Mouse (Mus musculus) left cerebral cortex, postnatal 36 days (tissue): ENCODE measurements at regions not wholly inside any gene's neighbourhood (a gene's known extent, or its start where the extent isn't known, plus 50 kb on each side); places are given as distances from the start of the nearest gene placed in this dataset.

Experiments used
- DNase-seq, 2 experiments: peaks; one replicate each; pipeline ENCODE4 v3.0.0; 2021 to 2022; ENCODE audit warnings: low spot score in 2 of 2, mixed read lengths in 1 of 2
- intact Hi-C: fragments of 180-260 bp; cut with DNase I; formaldehyde crosslinking; loops from one replicate; pipeline ENCODE4 v1.15.1; 2025

DNA sequence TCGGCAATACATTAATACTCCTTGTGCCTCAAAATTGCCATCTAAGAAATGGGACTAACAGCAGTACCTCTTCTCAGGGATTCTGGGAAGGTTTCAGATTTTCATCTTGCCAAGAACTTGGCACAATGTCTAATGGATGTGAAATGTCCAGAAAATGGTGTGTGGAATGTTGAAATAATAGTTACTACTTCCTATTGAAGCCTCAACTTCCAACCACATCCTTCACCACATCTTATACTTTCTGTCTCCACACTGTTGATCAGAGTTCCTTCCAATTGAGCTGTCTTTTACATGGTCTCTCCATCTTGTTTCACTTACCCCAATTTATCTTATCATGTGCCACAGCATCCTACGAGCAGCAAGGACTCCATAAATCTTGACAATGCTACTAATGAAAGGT lies 122.3 kb upstream of the Fmo9 start:
- intact Hi-C loops, result no loop called here
- no peak for DNase-seq

DNA sequence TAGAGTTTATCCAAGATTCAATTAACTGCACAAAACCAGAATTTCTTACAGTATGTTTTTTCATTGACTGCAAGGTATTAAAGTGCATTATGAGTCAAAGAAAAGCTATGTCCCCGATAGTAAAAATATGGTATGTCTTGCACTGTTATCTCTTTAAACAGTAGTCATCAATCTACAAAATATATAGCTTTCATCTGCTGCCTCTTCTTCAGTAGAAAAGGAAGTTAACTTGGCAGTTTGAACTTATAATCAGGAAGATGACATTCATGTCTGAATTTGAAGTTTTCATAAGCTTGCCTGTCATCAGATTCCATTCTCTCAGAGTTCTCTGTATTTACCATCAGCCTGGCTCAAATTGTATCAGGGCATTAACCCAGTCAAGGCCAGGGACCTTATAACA lies 122.7 kb upstream of the Fmo9 start:
- no peak for DNase-seq
- intact Hi-C loops, result no loop called here

DNA sequence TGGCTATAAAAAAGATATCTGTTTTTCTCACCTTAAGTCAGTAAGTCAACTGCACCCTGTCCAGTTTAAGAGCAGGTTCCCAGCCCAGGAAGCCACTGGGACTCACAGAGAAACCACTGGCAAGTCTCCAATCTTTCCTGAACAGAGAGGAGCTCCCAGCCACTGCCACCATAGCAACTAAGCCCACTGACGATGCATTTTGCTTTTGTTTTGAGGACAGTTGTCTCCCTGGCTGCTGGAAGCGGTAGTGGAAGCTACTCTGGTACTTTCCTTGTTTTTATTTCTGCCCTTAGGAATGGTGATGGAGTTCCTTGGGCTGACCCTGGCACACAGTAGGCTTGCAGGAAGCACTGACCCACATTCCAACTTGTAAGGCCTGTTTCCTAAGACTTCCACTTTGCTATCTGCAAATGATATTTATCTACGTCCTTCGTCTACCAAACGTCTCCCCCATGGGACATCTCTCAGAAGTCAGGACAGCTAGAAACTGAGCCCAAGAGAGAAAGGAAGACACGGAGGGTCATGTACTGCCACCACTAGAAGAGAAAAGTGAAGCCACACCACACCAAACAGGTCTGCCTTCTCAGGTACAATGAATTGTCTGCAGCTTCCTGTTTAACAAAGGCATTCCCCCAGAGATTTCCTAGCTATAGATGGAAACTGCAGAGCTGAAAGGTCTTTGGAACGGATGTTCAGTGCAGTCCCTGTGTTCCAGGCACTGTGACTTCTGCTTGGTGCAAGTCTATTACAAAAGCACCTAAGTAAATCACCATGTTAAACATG lies 125.7 kb upstream of the Fmo9 start:
- no peak for DNase-seq
- intact Hi-C loops, result no loop called here

DNA sequence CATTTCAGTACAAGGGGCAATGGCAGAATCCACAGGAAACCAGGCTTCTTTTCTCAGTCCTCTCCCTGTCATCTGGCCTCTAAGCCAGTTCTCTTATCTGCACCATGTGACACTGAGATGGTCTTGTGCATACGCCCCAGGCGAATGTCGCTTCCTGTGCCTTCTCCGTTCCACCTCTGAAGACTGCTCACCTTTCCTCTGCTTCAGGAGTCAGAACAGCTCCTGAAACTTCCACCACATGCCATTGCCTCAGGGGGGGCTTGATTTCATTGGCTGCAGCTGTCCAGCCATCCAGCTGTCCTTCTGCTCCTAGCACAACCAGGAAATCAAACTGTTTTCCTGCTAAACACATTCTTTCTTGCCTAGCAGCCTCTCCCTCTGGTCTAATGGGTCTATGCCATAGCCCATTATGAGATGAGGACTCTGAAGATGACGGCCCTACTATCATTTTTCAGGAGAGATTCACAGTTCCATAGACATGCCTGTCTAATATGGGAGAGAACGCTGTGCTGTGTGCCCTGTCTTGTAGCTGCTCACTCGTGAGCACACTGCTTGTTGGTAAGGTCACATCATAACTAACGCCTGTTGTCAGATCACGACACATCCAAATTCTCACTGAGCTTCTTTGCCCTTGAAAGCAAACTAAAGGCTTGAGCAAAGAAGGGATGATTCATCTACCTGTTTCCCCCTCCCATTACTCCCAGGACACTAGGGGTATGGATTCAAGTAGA lies 129.9 kb upstream of the Fmo9 start:
- DNase-seq, result no peak
- intact Hi-C loops, result no loop called here

DNA sequence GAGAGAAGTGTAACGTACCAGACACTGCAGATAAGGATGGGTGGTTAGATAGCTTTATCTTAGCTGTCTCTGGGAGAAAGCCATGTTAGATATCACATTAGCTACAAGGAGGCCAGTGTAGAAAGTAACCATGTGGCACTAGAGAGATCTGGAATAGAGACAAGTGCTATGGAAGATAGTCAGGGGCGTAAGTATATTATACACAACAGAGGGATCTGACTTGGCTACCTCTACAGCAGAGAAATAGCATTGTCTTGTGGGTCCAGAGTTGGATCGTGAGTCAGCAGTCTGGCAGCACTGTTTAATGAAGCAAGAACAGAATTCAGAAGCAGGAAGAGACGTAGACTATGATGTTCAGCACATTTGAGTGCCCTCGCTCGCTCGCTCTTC lies 130.4 kb upstream of the Fmo9 start:
- no peak for DNase-seq
- intact Hi-C loops, result no loop called here

DNA sequence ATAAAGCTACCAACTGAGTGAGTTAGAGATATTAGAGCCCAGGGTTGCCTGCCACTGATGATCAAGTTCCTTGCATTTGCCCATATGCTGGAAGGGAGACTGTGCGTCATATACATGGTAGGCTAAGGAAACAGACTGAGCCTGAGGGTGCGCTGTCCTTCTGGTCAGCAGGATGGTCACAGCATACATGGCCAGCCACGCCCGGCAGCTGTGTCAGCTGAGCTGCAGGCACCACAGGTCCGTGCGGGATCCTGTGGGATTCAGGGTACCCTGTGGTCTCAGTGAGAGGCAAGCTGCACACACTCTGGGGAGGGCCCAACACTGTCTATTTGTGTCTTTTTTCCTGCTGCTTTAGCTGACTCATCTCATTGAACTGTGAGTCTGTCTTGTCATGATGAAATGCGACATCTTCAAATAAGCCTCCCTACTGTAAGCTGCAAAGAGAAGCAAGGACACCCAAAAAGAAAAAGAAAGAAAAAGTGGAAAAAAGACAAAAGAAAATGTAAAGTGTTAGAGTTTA lies 131.3 kb upstream of the Fmo9 start:
- no peak for DNase-seq
- intact Hi-C loops, result no loop called here

DNA sequence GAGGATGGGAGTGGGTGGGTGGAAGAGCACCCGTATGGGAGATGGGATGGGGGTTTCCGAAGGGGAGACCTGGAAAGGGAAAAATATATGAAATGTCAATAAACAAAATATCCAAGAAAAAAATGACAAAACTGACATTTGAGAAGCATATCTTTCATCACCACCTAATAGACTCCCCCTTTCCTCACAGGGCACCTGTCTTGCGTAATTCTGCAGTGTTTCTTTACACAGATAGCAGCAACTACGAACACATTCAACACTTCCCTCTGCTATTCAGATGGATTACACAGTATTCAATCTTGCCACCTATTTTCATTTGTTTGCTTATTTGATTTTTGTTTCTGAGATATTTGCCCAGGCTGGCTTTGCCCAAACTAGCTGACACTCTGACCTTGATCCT lies 136.3 kb upstream of the Fmo9 start:
- intact Hi-C loops, result no loop called here
- no peak for DNase-seq

DNA sequence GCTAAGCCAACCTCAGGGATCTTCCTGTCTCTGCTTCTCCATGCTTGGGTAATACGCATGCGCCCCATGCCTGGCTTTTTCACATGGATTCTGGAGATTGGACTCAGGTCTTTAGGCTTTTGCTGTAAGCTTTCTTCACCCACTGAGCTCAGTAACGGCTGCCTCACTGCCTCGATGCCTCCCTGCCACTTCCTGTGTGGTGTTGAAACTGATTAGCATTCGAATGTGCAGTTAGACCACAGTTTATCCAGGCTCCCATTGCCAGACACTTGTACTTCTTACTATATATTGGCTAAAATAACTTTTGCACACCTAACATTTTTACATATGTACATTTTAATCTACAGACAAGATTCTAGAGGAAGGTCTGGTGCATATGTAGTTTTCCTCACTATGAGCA lies 137.0 kb upstream of the Fmo9 start:
- DNase-seq, result no peak
- intact Hi-C loops, result no loop called here

DNA sequence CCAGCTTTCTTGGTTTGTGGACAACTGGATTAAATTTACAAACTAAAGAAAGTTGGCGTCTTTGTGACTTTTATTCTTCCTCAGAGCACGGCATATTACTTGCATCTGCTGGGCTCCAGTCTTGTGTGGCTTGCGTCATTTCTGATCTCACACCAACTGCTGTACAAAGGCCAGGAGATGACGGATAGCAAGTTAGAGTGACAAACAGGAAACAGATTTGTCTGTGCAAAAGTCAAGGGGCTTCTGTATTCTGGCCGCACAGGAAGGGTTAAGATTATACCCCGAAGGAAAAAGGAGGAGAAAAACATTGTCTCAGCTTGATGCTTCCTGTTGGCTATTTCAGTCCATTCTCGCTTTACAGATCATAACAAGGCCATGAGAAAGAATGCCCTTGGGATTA lies 137.8 kb upstream of the Fmo9 start:
- DNase-seq, result no peak
- intact Hi-C loops, result no loop called here

DNA sequence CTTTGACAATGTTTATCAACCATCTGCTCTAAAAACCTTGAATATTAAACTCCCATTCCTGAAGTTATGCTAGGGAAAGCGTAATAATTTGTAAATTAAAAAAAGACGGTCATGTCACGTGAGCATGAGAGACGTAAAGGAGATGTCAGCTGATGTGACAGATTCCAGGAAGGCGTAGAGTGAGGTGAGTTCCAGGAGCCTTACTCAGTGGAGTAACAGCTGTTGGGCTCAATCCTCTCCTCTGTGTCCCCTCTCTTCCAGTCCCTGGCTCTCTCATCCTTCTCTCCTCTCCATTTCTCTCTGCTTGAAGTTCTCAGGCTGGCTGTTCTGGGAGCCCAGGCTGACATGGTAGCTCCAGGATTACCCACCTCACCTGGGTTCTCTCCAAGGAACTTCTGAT lies 138.4 kb upstream of the Fmo9 start:
- intact Hi-C loops, result no loop called here
- no peak for DNase-seq

DNA sequence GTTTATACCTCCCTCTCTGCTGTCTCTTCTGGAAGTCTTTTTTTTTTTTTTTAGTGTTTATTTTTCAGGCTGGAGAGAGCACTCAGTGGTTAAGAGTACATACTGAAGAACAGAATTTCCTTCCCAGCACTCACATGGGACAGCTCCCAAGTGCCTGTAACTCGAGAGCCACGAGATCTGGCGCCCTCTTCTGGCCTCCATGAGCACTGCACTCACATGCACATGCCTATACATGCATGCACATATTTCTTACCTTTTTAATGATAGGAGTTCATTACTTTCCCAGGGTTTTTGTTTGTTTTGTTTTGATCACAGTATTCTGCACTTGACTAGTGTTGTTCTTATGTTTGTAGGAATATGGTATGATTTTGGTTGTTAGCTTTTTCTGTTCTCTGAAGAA lies 139.5 kb upstream of the Fmo9 start:
- DNase-seq, result no peak
- intact Hi-C loops, result no loop called here

DNA sequence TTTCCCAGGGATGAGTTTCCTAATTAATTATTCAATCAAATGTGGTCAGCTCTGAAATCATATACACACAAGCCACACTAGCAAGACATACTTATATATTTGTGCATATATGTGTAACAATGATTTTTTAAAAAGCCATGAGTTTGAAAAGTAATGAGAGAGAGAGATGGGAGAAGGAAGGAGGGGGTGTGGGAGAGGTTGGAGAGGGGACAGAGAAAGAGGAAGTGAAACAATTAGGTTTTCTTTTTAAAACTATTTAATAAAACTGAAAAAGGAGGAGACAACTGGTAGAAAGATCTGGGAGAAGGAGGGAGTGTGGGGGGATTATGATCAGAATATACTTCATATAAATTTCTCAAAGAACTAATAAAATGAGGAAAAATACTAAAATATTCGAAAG lies 155.7 kb upstream of the Fmo9 start:
- intact Hi-C loops, result no loop called here
- DNase-seq, result no peak

DNA sequence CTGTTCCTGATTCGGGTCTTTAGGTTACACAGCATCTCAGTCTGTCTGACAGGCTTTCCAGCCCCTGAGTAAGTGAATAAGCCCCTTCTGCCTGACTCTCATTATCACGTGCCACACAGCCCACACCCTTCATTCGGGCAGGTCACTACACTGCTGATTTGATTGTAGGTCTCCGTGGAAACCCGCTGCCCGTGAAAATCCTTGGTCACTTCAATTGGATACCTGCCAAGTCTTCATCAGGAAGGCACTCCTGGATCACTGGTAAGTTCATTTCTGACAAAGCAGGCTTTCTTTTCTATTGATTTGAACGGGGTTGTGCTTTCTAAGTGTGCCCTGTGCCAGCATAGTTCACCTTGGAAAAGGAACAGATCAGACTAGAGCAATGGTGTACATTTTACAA lies 158.2 kb upstream of the Fmo9 start:
- DNase-seq, result no peak
- intact Hi-C loops, result no loop called here

DNA sequence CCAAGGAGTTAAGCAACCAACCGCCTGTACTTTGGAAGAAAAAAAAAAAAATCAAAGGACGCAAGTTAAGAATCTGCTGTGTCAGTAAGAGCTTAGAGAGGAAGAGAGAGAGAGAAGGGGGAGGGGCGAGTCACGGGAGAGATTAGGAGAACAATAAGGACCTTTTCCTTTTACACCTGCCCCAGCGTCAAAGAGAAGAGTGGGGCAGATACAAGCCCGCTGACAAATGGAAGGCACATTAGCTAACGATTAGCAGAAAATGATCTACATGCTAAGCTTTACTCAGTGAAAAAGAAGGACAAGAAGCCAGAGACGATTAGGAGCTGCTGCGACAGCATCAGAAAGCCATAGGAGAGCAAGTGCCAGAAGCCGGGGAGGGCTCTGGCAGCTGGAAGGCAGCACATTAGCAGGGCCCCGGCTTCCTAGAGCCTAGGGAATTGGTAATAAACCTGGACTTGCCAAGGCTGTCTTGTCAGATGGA lies 157.8 kb upstream of the Fam78b start:
- no peak for DNase-seq
- intact Hi-C loops, result no loop called here

DNA sequence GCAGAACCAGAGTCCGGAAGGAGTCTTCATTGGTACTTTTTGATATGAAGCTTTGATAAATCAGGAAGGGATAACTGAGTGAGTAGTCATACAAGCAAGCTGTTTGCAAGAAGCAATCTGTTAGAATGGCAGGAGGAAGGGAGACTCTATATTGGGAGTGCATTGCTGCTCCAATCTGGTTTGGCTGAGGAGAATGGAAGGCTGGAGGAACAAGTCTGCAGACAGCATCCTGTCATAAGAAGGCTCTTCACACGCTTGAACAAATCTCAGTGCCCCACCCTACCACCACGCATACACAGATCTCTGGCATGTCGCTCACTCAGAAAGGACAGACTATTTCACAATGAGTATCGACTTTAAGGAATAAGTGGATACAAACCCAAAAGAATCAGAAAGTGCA lies 154.7 kb upstream of the Fam78b start:
- intact Hi-C loops, result no loop called here
- DNase-seq, result no peak

DNA sequence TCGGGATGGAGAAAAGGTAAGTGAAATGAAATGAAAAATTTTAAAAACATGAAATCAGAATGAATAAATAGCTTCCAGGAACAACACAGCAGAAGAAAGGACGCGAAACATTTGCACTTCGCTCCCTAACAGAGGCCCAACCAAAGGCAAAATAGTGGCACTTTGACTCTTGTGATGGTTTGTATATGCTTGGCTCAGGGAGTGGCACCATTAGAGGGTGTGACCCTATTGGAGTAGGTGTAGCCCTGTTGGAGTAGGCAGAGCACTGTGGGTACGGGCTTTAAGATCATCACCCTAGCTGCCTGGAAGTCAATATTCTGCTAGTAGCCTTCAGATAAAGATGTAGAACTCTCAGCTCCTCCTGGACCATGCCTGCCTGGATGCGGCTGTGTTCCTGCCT lies 154.0 kb upstream of the Fam78b start:
- no peak for DNase-seq
- intact Hi-C loops, result no loop called here

DNA sequence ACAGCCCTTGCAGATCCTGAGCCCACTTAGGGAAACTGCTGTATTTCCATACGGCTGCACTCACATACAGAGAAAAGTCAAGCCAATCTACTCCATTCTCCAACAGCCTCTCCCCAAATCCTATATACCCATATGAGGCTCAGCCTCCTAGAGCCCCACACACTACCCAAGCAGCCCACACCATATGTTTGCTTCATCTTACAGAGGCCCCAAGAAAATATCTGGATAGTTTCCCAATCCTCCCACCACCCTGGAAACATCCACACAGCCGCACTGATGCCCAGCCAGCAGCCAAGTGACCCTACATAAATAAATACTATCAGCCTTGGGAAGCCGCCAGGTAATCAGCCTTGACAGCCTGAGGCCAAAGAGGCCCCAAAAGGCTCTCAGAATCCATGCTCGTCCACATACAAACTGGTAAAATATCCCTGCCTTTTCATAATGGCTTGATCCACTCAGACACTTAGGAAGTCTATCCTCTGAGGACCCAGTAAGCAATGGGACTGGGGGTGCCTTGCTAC lies 153.1 kb upstream of the Fam78b start:
- intact Hi-C loops, result no loop called here
- DNase-seq, result no peak

DNA sequence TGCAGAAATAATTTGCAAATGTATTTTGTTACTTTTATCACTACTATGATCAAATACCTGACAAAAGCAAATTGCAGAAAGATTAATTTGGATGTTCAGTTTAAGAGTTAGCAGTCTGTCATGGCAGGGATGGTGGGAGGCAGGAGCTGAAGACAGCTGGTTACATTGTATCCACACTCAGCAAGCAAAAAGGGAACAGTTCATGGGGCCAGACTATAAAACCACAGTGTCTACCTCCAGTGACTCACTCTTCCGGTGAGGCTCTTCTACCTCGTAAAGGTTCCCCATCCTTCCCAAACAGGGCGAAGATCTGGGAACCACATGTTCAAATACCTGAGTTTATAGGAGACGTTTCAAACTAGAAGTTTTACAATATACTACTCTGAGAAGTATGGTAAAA lies 145.2 kb upstream of the Fam78b start:
- no peak for DNase-seq
- intact Hi-C loops, result no loop called here

DNA sequence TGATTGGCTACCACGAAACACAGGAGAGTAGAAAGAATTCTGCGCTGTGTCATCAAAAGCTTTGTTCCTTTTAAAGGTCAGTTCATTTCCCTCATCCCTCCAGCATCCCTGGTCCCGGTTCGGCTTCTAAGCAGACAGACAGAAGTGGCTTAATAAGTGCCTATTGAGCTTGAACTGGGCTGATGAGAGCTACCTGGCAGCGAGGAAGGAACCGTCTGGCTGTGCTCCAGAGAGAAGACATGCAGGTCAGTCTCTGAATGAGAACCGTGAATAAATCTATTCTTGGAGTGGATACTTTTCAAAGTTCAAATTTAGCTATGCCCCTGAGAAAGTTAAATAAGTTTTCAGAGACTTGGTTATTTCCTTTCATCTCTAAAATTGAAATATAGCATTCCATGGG lies 135.0 kb upstream of the Fam78b start:
- intact Hi-C loops, result no loop called here
- no peak for DNase-seq

DNA sequence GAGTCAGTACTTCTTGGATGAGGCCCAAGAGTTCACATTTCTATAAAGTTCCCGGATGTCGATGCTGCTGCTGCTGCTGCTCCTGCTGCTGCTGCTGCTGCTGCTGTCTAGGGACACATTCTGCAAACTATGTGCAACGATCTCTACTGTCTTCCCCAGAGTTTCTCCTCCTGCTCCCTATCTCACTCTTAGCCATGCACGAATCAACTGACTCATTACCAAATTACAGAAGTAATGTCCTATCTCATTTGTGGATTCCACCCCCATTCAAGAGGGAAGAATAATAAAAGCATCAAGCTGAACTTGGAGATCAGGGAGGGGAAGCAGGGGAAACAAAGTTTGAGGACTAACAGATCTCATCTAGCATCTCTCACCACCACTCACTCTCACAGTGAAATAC lies 130.0 kb upstream of the Fam78b start:
- intact Hi-C loops, result no loop called here
- DNase-seq, result no peak

DNA sequence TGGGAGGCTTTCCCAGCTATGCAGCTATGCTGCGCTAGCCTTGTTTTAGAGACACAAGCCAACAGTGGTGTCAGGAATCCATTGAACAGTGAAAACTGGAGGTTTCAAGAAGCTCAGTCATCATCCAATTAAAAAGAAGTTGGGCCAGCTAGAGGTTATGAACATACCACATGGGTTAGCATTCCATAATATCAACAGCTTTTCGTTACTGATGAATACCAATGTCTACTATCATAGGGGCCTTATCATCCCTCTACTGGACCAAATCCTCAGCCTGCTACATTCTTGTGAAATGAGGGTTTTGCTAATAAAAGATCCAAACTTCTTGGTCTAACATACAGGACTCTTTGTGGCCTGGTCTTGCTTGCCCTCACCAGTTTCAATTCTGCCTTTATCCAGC lies 124.8 kb upstream of the Fam78b start:
- intact Hi-C loops, result no loop called here
- no peak for DNase-seq
